Mouse (Mus musculus) heart, embryonic 12.5 days (tissue): ENCODE results near the gene Gm45837. TPM values are rescaled to one million over a fixed set of nuclear protein-coding genes. Genes with fewer than 3 reads are reported as not detected.

ENCODE experiments used
- ATAC-seq: fragments of 200-750 bp; cut with Nextera tagmentation; 2 replicates; pipeline ENCODE4 v1.8.0; 2017; ENCODE audit warnings: moderate TSS enrichment, moderate library complexity; ENCODE audit not compliant: insufficient number of reproducible peaks, low FRiP score
- H3K27ac ChIP-seq: fragments of 300-500 bp; sonication (generic); 2 replicates; pipeline ENCODE4 v1.5.1; 2016; ENCODE audit warnings: mild to moderate bottlenecking, moderate library complexity; ENCODE audit not compliant: poor library complexity, severe bottlenecking
- H3K27me3 ChIP-seq: fragments of 300-500 bp; sonication (generic); replicated peaks from 2 replicates; pipeline ENCODE4 v1.6.1; 2016; ENCODE audit warnings: mild to moderate bottlenecking, moderate library complexity
- H3K36me3 ChIP-seq: fragments of 300-500 bp; sonication (generic); 2 replicates; pipeline ENCODE4 v1.6.1; 2016; ENCODE audit warnings: mild to moderate bottlenecking, moderate library complexity
- H3K4me1 ChIP-seq: fragments of 300-500 bp; sonication (generic); replicated peaks from 2 replicates; pipeline ENCODE4 v1.6.1; 2016; ENCODE audit warnings: mild to moderate bottlenecking
- H3K4me2 ChIP-seq: fragments of 300-500 bp; sonication (generic); 2 replicates; pipeline ENCODE4 v1.6.1; 2016; ENCODE audit warnings: mild to moderate bottlenecking, moderate library complexity
- H3K4me3 ChIP-seq: fragments of 300-500 bp; sonication (generic); 2 replicates; pipeline ENCODE4 v1.5.1; 2016; ENCODE audit warnings: mild to moderate bottlenecking
- H3K9ac ChIP-seq: fragments of 300-500 bp; sonication (generic); 2 replicates; pipeline ENCODE4 v1.6.1; 2016; ENCODE audit warnings: mild to moderate bottlenecking, moderate library complexity
- H3K9me3 ChIP-seq: fragments of 300-500 bp; sonication (generic); replicated peaks from 2 replicates; pipeline ENCODE4 v1.6.1; 2016; ENCODE audit warnings: mild to moderate bottlenecking, moderate library complexity
- WGBS: fragments of 180-500 bp; shearing (Covaris S2); methylation state at CpG from one replicate; pipeline ENCODE4 v1.1.7; 2016; 5-methylcytosine and 5-hydroxymethylcytosine counted together
- polyA plus RNA-seq: library from polyadenylated mRNA; unstranded; fragments of >200 nt; fragmentation: Nextera tagmentation; extraction: Ambion mirVana; gene quantifications from 2 replicates; pipeline ENCODE4 v1.2.1, GENCODE M21; 2016

Gene Gm45837
- polyA plus RNA-seq, 1 experiment from 2014 or later, result 0.74 TPM

DNA sequence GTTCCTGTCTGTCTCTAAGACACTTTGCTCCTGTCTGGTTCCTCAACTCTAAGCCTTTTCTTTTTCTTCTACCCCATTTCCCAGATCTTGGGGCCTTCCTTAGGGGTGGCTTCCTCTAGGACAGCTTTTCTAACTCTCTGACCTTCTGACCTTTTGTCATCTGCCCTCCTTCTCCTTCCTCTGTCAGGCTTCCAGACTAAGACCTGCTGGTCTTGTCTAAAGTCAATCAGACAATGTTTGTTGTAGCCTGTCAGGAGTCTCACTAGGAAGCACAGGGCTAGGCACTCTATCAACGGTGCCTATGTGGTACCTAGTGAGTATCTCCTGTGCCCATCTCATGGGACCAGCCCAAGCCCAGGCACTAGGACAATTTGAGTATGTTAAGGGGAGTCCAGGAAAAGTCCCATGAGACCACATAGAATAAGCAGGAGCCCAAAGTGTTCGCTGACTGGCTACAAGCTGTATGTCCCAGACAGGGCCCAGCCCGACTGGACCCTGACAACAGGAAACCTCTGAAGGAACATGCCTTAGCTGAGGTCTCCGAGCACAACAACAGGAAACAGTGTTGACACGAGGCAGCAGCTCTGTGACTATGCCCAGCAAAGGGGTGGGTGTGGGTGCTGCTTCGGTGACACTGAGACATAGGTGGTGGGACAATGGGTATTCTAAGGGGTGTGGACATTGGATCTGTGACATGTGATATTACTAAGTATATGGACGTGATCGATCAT, 55.3 kb downstream of the Gm45837 start:
- Histone ChIP-seq H3K9ac (no peak overlapping the region), H3K9me3 (no peaks in the 10 kb centered on the region), H3K4me2 (no peak overlapping the region), H3K27me3 (0 out of 2 replicates have a peak, but pooled peaks cover 12% of the 10 kb centered on the region), H3K4me1 (peaks cover 38% of the 10 kb centered on the region), H3K4me3 (no peak overlapping the region), H3K36me3 (no peaks in the 10 kb centered on the region), H3K27ac (peak overlapping the region; percentile 41; the same call in 1 of the 2 replicates)
- peak; percentile 38; the same call in 1 of the 2 replicates for ATAC-seq
- WGBS, result 60% methylated on average over 8 of the region's 8 CpGs

DNA sequence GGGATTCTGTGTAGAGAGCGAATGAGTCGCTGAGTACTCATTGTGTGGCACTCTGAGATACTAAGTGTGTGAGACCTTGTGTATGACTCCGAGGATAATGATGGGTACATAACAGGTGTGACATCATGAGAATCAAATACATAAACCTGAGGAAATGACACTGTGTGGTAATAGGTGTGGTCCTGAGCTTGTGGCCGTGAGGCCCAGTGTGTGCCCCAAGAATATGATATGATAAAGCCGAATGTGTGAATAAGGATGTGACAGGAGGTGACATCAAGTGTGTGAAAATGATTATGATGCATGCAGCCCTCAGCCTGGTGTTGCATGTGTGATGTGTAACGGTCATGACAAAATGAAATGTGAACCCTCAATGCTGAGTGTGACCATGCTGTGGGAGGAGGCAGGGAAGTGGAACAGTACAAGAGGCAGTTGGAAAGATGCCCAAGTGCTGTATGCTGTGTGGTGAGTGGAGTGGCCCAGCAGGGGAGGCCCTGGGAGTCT, 55.9 kb downstream of the Gm45837 start:
- Histone ChIP-seq H3K27ac (no peak overlapping the region), H3K9me3 (no peaks in the 10 kb centered on the region), H3K27me3 (0 out of 2 replicates have a peak, but pooled peaks cover 8% of the 10 kb centered on the region), H3K4me1 (peaks cover 38% of the 10 kb centered on the region), H3K9ac (no peak overlapping the region), H3K36me3 (no peaks in the 10 kb centered on the region), H3K4me2 (no peak overlapping the region), H3K4me3 (no peak overlapping the region)
- 75% methylated on average over 6 of the region's 6 CpGs for WGBS
- no peak; the same call in 1 of the 2 replicates for ATAC-seq

DNA sequence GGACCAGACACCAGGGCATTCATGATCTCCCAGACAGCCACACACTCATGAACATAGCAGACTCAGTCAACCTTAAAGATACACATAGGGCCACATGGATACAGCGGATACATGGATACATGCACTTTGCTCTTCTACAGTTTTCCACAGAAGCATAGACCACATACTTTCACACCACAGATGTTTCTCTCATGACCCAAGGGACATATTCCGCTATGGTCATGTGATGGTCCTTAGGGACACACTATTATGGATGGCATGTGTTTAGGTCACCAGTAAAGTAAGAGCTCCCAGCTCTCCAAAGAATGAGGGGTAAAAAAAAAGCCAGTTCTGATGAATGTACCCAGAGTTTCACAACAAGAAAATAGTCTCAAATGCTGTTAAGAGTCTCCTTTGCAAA, 60.7 kb downstream of the Gm45837 start:
- H3K9me3 ChIP-seq, result no peaks in the 10 kb centered on the region
- H3K27ac ChIP-seq, result no peak overlapping the region
- 88% methylated on average over 2 of the region's 2 CpGs for WGBS
- H3K4me1 ChIP-seq, result peaks cover 32% of the 10 kb centered on the region
- no peak overlapping the region for H3K4me3 ChIP-seq
- H3K9ac ChIP-seq, result no peak overlapping the region
- ATAC-seq, result no peak
- H3K27me3 ChIP-seq, result 0 out of 2 replicates have a peak, but pooled peaks cover 3% of the 10 kb centered on the region
- no peaks in the 10 kb centered on the region for H3K36me3 ChIP-seq
- no peak overlapping the region for H3K4me2 ChIP-seq

DNA sequence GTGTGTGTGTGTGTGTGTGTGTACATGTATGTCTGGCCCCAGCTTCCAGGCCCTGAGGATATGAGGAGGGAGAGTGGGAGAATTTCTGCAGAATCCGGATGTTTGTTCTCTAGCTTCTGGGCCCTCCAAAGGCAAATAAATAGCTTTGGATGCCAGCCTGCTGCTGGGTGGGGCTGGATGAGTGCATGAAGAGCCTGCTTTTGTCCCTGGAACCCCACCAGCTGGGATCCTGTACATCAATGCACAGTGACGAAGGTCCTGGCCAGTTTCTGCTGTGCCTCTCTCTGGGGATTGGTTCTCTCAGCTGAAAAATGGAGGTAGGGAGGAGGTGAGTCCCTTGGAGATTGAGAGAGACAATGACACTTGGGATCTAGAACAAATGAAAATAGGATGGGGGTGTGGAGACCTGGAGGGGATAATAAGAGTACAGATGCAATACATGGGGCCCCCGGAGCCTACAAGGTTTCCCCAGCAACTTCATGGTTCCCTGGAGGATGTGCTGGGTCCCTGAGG, 61.3 kb downstream of the Gm45837 start:
- H3K9ac ChIP-seq, result no peak overlapping the region
- no peak overlapping the region for H3K4me3 ChIP-seq
- H3K36me3 ChIP-seq, result no peaks in the 10 kb centered on the region
- 0 out of 2 replicates have a peak overlapping the region, but pooled peaks have one; percentile 22 for H3K27ac ChIP-seq
- H3K4me2 ChIP-seq, result no peak overlapping the region
- 89% methylated on average over 3 of the region's 3 CpGs for WGBS
- ATAC-seq, result no peak
- H3K9me3 ChIP-seq, result no peaks in the 10 kb centered on the region
- H3K27me3 ChIP-seq, result 0 out of 2 replicates have a peak, but pooled peaks cover 8% of the 10 kb centered on the region
- peaks cover 26% of the 10 kb centered on the region for H3K4me1 ChIP-seq

DNA sequence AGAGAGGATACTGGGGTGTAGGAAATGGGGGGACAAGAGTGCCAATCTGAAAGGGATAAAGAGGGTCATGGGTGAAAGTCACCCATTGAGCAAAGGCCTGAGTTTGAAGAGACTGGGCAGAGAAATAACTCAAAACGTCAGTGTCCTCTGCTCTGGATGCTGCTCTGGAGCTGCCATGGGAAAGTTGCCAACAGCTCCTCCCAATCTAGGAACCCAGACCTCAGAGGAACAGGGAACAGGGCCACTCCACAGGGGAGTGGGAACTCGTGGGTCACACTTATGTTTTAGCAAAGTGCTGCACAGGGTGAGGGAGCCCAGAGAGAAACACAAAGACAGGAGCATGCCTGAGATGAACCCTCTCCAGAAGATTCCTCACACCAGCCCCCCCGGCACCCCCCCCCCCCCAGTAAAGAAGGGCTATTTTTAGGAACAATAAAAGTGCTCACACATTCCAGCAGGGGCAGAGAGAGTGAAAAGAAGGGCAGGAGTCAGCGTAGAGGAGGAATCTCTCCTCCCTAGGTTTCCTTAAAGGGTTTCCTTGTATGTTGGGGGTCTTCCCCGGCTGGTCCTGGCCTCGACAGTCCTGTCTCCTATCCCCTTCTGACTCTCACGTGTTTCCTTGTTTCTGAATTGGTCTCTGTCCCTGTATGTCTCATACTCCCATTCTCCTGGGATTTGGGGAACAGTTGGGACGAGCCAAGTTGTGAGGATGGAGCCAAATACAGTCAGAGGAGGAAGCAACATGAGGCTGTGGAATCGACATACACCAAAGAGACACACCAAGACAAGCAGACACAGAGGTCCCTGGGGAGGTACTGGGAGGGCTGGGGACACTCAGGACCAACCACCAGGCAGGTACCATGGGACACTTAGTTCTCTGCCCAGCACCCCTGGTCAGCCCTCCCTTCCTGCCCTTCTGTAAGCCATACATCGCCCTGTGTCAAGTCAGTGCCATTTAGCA, 62.2 kb downstream of the Gm45837 start:
- H3K9ac ChIP-seq, result no peak overlapping the region
- no peak overlapping the region for H3K4me3 ChIP-seq
- 34% methylated on average over 10 of the region's 10 CpGs for WGBS
- H3K27ac ChIP-seq, result peak overlapping the region; percentile 22; the same call in 1 of the 2 replicates
- ATAC-seq, result no peak
- H3K4me2 ChIP-seq, result peak overlapping the region; percentile 4; the same call in 1 of the 2 replicates
- no peaks in the 10 kb centered on the region for H3K36me3 ChIP-seq
- H3K27me3 ChIP-seq, result 0 out of 2 replicates have a peak, but pooled peaks cover 8% of the 10 kb centered on the region
- peaks cover 23% of the 10 kb centered on the region for H3K4me1 ChIP-seq
- no peaks in the 10 kb centered on the region for H3K9me3 ChIP-seq

DNA sequence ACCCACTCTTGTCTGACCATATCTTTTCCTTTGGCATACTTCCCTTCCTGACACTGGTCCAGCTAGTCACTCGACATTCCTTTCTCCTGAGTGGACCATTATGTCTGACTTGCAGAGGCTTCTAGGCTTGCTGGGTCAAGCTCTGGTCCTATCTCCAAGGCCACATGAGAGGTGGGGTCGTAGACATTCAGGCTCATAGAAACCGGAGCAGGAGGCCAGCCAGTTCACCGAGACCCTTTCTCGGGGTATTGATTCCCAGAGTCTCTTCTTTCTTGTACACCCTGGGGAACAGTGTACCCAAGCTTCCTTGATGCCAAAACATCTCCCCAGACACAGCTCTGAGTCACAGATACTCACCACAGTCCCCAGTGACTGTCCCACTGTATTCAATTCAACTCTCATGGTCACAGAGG, 63.7 kb downstream of the Gm45837 start:
- H3K27ac ChIP-seq, result no peak overlapping the region
- no peak overlapping the region for H3K4me3 ChIP-seq
- no peak overlapping the region for H3K9ac ChIP-seq
- no peak for ATAC-seq
- H3K36me3 ChIP-seq, result no peaks in the 10 kb centered on the region
- peaks cover 22% of the 10 kb centered on the region for H3K4me1 ChIP-seq
- H3K9me3 ChIP-seq, result no peaks in the 10 kb centered on the region
- H3K4me2 ChIP-seq, result no peak overlapping the region
- H3K27me3 ChIP-seq, result 0 out of 2 replicates have a peak, but pooled peaks cover 8% of the 10 kb centered on the region
- 68% methylated on average over 5 of the region's 5 CpGs for WGBS

DNA sequence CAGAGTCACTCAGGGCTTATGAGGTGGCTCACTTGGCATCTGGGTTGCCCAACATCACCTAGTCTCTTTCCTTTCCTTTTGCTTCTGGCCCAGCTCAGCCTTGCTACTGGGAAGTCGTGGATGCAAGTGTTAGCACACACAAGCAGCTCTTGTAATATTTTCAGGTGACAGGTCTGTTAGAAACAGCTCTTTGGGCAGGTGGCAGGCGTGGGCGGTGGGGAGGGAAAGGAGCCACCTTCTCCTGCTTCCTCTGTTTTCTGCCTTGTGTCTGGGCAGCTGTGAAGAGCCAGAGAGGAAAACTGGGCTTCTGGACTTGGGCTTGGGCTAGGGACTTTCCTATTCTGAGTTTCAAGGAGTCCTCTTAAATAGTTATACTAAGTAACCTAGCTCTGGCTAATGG, 65.3 kb downstream of the Gm45837 start:
- Histone ChIP-seq H3K4me1 (peaks cover 18% of the 10 kb centered on the region), H3K27me3 (0 out of 2 replicates have a peak, but pooled peaks cover 8% of the 10 kb centered on the region), H3K9ac (no peak overlapping the region), H3K4me2 (no peak overlapping the region), H3K36me3 (no peaks in the 10 kb centered on the region), H3K27ac (no peak overlapping the region), H3K9me3 (no peaks in the 10 kb centered on the region), H3K4me3 (no peak overlapping the region)
- WGBS, result 78% methylated on average over 3 of the region's 3 CpGs
- no peak for ATAC-seq

DNA sequence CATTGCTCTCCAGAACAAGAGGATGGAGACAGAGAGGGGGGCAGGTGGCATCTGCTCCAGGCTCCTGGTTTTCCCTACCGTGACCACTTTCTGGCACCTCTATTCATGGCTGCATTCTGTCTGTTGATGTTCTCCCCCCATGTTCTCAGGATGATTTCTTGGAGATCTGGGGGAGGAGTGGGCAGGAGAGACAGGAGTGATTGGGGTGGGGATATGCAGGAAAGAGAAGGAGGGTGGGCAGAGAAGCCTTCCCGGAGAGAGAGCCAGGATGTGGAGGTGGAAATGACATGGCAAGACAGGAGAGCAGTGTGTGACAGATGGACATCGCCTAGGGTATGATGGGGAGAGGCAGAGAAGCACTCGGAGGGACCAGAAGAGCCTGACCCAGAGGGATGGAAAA, 65.8 kb downstream of the Gm45837 start:
- Histone ChIP-seq H3K9me3 (no peaks in the 10 kb centered on the region), H3K4me1 (peaks cover 18% of the 10 kb centered on the region)

DNA sequence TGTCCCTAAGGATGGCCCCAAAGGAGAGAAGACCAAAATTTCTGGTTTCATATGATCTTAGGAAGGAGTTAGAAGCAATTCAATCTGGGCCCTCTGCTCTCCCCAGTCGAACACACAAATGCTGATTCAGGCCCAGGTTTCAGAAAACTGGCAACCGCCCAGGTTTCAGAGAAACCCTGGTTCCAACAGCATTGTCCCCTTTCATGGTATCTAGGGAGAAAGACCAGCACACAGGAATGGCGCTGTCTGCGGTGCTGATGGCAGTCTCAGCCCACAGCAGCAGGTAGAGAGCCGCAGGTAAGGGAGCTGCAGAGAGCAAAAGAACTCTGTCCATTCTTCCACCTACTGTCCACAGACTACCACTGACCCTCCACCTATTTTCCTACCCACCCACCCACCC, 66.5 kb downstream of the Gm45837 start:
- Histone ChIP-seq H3K27ac (no peak overlapping the region), H3K4me1 (peaks cover 17% of the 10 kb centered on the region), H3K9ac (no peak overlapping the region), H3K36me3 (no peaks in the 10 kb centered on the region), H3K9me3 (no peaks in the 10 kb centered on the region), H3K4me3 (no peak overlapping the region), H3K4me2 (no peak overlapping the region), H3K27me3 (0 out of 2 replicates have a peak, but pooled peaks cover 8% of the 10 kb centered on the region)
- ATAC-seq, result no peak
- WGBS, result 32% methylated on average over 5 of the region's 5 CpGs

More for the DNA sequence above, 65.8 kb downstream of the Gm45837 start:
- Histone ChIP-seq H3K36me3 (no peaks in the 10 kb centered on the region), H3K9ac (no peak overlapping the region), H3K27ac (no peak overlapping the region), H3K27me3 (0 out of 2 replicates have a peak, but pooled peaks cover 8% of the 10 kb centered on the region), H3K4me3 (no peak overlapping the region), H3K4me2 (no peak overlapping the region)
- ATAC-seq, result no peak
- 62% methylated on average over 4 of the region's 4 CpGs for WGBS

DNA sequence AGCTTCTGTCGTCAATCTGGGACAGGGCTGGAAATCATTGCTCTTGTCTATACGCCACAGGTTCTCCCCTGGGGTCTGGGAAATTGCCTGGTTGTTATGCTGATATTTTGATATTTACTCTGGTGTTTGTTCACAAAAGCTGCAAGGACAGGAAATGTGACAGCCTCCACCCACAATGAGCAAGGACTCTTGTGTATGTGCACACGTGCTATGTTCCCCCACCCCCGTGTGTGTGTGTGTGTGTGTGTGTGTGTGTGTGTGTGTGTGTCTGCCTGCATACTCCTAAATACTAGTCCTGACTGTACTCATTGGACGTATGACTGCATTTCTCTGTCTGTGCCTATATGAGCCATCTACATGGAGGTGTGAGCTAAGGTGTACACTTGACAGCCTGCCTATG, 67.4 kb downstream of the Gm45837 start:
- Histone ChIP-seq H3K27me3 (0 out of 2 replicates have a peak, but pooled peaks cover 8% of the 10 kb centered on the region), H3K9me3 (no peaks in the 10 kb centered on the region), H3K4me3 (no peak overlapping the region), H3K27ac (no peak overlapping the region), H3K4me1 (peaks cover 15% of the 10 kb centered on the region), H3K36me3 (no peaks in the 10 kb centered on the region), H3K4me2 (no peak overlapping the region), H3K9ac (no peak overlapping the region)
- WGBS, result 72% methylated on average over 5 of the region's 5 CpGs
- ATAC-seq, result no peak
